Mouse (Mus musculus): Measurements from ENCODE around the gene Relt. TPM values are rescaled to one million over a fixed set of nuclear protein-coding genes. Genes with fewer than 3 reads are reported as not detected.

Relt gene
- polyA plus RNA-seq, 1 experiment from 2014 or later = 1.2 TPM

DNA sequence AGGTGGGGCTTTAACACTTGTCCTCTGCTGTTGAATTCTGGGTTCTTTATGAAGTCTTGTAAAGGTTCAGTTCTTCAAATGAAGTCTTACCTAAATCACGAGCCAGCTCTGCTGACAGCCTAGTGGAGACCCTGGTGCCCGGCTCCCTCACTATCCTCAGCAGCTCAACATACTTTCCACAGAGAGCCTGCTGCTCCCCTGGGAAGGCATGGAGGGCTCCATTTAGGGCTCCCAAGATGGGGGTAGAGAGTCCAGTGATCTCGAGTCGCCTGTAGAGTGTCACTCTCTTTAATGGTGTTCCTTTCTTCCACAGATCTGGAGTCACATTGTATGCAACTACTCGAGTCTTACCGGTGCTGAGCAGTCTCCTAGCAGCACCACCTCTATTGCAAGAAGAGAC, 27.5 kb downstream of the Relt start:
- no peak for ATAC-seq (ENCODE audit: low FRiP score, low TSS enrichment)
- H3K27me3 ChIP-seq (ENCODE audit: control insufficient read depth, insufficient read depth, low read length) = no peaks in the 10 kb centered on the region
- peaks cover 3% of the 10 kb centered on the region; the same call in 1 of the 2 replicates for H3K36me3 ChIP-seq (ENCODE audit: control insufficient read depth, insufficient read depth, low read length)
- WGBS = 88% methylated on average over 6 of the region's 6 CpGs
- TF ChIP-seq EP300 (optimal IDR thresholded peaks at IDR 0.05) = no peak
- H3K4me3 ChIP-seq (ENCODE audit: low read depth, low read length) = no peak overlapping the region
- DNase-seq (ENCODE audit: low spot score) = no peak
- no peak overlapping the region for H3K27ac ChIP-seq (replicated peaks)
- no peak overlapping the region for H3K9ac ChIP-seq (ENCODE audit: low read length)
- no peak overlapping the region for H3K4me2 ChIP-seq (replicated peaks; ENCODE audit: low read depth)
- H3K9me3 ChIP-seq (ENCODE audit: control insufficient read depth, low read length) = no peaks in the 10 kb centered on the region
- no peaks in the 10 kb centered on the region for H3K4me1 ChIP-seq (replicated peaks; ENCODE audit: control insufficient read depth, insufficient read depth)

DNA sequence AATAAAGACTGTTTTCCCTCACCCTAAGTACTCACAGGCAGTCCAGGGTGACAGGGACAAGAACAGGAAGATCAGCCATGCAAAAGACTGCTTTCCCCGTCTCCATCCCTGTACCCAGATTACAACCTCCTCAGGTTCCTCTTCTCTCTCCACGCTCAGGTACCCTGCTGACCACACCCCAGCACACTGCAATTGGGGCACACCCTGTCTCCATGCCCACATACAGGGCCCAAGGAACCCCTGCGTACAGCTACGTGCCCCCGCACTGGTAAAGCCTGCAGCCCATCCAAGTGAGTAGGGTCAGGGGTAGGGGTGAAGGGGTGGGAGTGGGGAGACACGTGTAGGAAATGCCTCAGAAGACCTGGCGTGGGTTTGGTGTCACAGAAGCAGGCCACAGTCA, 28.1 kb downstream of the Relt start:
- ATAC-seq (ENCODE audit: low FRiP score, low TSS enrichment) = no peak
- Histone ChIP-seq H3K27me3 (ENCODE audit: control insufficient read depth, insufficient read depth, low read length) (no peaks in the 10 kb centered on the region), H3K4me3 (ENCODE audit: low read depth, low read length) (no peak overlapping the region), H3K9ac (ENCODE audit: low read length) (no peak overlapping the region), H3K4me2 (replicated peaks; ENCODE audit: low read depth) (no peak overlapping the region), H3K27ac (replicated peaks) (no peak overlapping the region), H3K9me3 (ENCODE audit: control insufficient read depth, low read length) (no peaks in the 10 kb centered on the region), H3K4me1 (replicated peaks; ENCODE audit: control insufficient read depth, insufficient read depth) (no peaks in the 10 kb centered on the region), H3K36me3 (ENCODE audit: control insufficient read depth, insufficient read depth, low read length) (peaks cover 3% of the 10 kb centered on the region; the same call in 1 of the 2 replicates)
- WGBS = 89% methylated on average over 7 of the region's 7 CpGs
- no peak for TF ChIP-seq CTCF (IDR thresholded peaks at IDR 0.05; ENCODE audit: low read depth)
- TF ChIP-seq EP300 (optimal IDR thresholded peaks at IDR 0.05) = no peak
- no peak for DNase-seq (ENCODE audit: low spot score)

DNA sequence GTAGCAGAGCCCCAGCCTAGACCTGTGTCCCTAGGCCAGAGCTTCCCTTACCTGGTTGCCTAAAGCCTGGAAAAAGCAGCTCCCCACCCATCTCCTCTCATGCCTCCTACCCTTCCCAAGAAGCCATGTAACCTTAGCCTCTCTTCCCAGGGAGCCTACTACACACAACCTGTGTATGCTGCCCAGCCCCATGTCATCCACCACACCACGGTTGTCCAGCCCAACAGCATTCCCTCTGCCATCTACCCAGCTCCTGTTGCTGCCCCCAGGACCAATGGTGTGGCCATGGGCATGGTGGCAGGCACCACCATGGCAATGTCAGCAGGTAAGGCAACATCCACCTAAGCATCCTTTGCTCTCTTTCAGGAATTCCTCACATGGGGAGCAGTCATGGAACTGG, 29.4 kb downstream of the Relt start:
- H3K9ac ChIP-seq (ENCODE audit: low read length) = no peak overlapping the region
- no peaks in the 10 kb centered on the region for H3K27me3 ChIP-seq (ENCODE audit: control insufficient read depth, insufficient read depth, low read length)
- ATAC-seq (ENCODE audit: low FRiP score, low TSS enrichment) (no peak), DNase-seq (ENCODE audit: low spot score) (no peak)
- no peak overlapping the region for H3K4me3 ChIP-seq (ENCODE audit: low read depth, low read length)
- no peak overlapping the region for H3K4me2 ChIP-seq (replicated peaks; ENCODE audit: low read depth)
- H3K36me3 ChIP-seq (ENCODE audit: control insufficient read depth, insufficient read depth, low read length) = peaks cover 3% of the 10 kb centered on the region; the same call in 1 of the 2 replicates
- TF ChIP-seq CTCF (IDR thresholded peaks at IDR 0.05; ENCODE audit: low read depth) = no peak
- TF ChIP-seq EP300 (optimal IDR thresholded peaks at IDR 0.05) = no peak
- H3K9me3 ChIP-seq (ENCODE audit: control insufficient read depth, low read length) = no peaks in the 10 kb centered on the region
- no peak overlapping the region for H3K27ac ChIP-seq (replicated peaks)
- no peaks in the 10 kb centered on the region for H3K4me1 ChIP-seq (replicated peaks; ENCODE audit: control insufficient read depth, insufficient read depth)
- WGBS = 84% methylated on average over 1 of the region's 1 CpGs

DNA sequence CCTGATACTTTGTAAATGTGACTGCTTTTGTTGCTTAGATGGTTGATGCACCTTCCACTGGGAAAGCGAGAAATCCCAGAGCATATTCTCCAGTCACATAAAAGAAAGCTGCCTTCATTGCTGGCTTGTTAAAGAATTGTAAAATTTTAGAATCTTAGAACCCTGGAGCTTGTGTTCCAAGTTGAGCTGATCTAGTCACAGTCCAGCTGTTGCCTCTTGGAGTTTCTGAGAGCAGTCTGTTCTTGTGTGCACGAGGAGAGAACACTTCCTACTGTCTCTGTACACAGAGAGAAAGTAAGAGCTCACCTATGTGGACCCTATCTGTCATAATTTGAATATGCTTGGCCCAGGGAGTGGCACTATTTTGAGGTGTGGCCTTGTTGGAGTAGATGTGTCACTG, 34.7 kb downstream of the Relt start:
- Histone ChIP-seq H3K36me3 (ENCODE audit: control insufficient read depth, insufficient read depth, low read length) (no peaks in the 10 kb centered on the region; the same call in 1 of the 2 replicates), H3K9ac (ENCODE audit: low read length) (no peak overlapping the region), H3K4me3 (ENCODE audit: low read depth, low read length) (no peak overlapping the region), H3K27ac (replicated peaks) (no peak overlapping the region), H3K4me1 (replicated peaks; ENCODE audit: control insufficient read depth, insufficient read depth) (no peaks in the 10 kb centered on the region), H3K4me2 (replicated peaks; ENCODE audit: low read depth) (no peak overlapping the region), H3K27me3 (ENCODE audit: control insufficient read depth, insufficient read depth, low read length) (no peaks in the 10 kb centered on the region), H3K9me3 (ENCODE audit: control insufficient read depth, low read length) (no peaks in the 10 kb centered on the region)
- TF ChIP-seq CTCF (IDR thresholded peaks at IDR 0.05; ENCODE audit: low read depth) (no peak), EP300 (optimal IDR thresholded peaks at IDR 0.05) (no peak)
- WGBS = 82% methylated on average over 2 of the region's 2 CpGs
- no peak for DNase-seq (ENCODE audit: low spot score)
- no peak for ATAC-seq (ENCODE audit: low FRiP score, low TSS enrichment)

- no peak overlapping the region for H3K4me3 ChIP-seq (ENCODE audit: low read depth, low read length)
- H3K27me3 ChIP-seq (ENCODE audit: control insufficient read depth, insufficient read depth, low read length) = no peaks in the 10 kb centered on the region
- H3K36me3 ChIP-seq (ENCODE audit: control insufficient read depth, insufficient read depth, low read length) = no peaks in the 10 kb centered on the region; the same call in 1 of the 2 replicates
- WGBS = 87% methylated on average over 3 of the region's 3 CpGs
- no peaks in the 10 kb centered on the region for H3K9me3 ChIP-seq (ENCODE audit: control insufficient read depth, low read length)
- TF ChIP-seq CTCF (IDR thresholded peaks at IDR 0.05; ENCODE audit: low read depth) = no peak
- no peak for TF ChIP-seq EP300 (optimal IDR thresholded peaks at IDR 0.05)
- ATAC-seq (ENCODE audit: low FRiP score, low TSS enrichment) = no peak
- no peak for DNase-seq (ENCODE audit: low spot score)
- H3K9ac ChIP-seq (ENCODE audit: low read length) = no peak overlapping the region
- H3K27ac ChIP-seq (replicated peaks) = no peak overlapping the region
- H3K4me1 ChIP-seq (replicated peaks; ENCODE audit: control insufficient read depth, insufficient read depth) = no peaks in the 10 kb centered on the region
- H3K4me2 ChIP-seq (replicated peaks; ENCODE audit: low read depth) = no peak overlapping the region
These were observed 38.6 kb downstream of the Relt start for GRCm38 (mm10) chr7:100824661-100825060.

- Histone ChIP-seq H3K36me3 (ENCODE audit: control insufficient read depth, insufficient read depth, low read length) (no peaks in the 10 kb centered on the region), H3K27me3 (ENCODE audit: control insufficient read depth, insufficient read depth, low read length) (no peaks in the 10 kb centered on the region), H3K27ac (replicated peaks) (no peak overlapping the region), H3K4me2 (replicated peaks; ENCODE audit: low read depth) (no peak overlapping the region), H3K9me3 (ENCODE audit: control insufficient read depth, low read length) (no peaks in the 10 kb centered on the region), H3K4me1 (replicated peaks; ENCODE audit: control insufficient read depth, insufficient read depth) (no peaks in the 10 kb centered on the region), H3K9ac (ENCODE audit: low read length) (no peak overlapping the region), H3K4me3 (ENCODE audit: low read depth, low read length) (no peak overlapping the region)
- ATAC-seq (ENCODE audit: low FRiP score, low TSS enrichment) (no peak), DNase-seq (ENCODE audit: low spot score) (no peak)
- TF ChIP-seq CTCF (IDR thresholded peaks at IDR 0.05; ENCODE audit: low read depth) (peak; percentile 73), EP300 (optimal IDR thresholded peaks at IDR 0.05) (no peak)
- 90% methylated on average over 4 of the region's 4 CpGs for WGBS
These were observed 44.7 kb downstream of the Relt start for GRCm38 (mm10) chr7:100818401-100819064.

All from stomach, postnatal 0 days (tissue).